8 mouse cellular contexts compared by ENCODE assay signal in the genomic region with DNA sequence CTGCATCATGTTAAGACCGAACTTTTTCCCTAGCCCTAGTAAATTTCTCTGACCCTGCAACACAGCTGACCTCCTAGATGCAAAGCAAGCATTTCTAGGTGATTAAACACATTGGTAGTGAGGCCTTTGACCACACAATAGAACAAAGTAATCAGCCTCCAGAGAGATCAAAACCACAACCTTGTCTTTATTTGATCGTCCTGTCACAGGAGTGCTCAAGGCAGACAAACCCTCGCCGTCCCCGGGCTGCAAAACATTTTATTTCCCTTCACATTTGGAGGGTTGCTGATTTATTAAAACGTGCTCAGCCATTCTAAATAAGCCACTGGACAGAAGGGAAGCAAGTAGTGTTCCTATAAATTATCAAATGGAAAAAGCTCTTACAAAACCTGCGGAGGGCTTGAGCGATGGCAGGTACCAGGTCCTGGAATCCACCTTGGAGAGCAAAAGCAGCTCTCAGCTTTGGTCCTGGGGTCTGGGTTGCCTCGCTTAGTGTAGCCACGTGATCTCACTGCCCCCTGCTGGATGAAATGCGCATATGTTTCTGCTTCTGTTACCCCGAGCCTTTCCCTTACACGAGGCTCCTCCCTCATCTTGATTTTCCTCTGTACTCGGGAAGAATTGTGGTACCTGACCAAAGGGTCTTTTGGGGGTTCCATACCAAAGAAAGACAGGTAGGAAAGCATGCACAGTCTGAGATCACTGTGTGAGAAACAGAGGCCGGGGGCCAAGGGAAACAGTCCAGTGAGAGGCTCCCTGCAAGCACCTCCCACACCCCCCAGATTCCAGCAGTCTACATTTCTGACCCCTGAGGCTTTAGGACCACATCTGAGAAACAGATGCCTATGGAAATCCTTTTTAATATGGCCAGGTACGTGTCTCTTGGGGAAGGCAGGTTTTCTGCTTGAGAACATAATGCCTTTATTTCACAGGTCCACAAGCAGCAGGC.
DNase-seq lines count a peak whose midpoint lies in the region; ATAC-seq and TF ChIP-seq lines count a peak whose summit lies in the region.

No protein-coding gene starts in this region.

- TF ChIP-seq CTCF in gastrocnemius, adult 2 months (IDR thresholded peaks at IDR 0.05): peak; percentile 86

- intact Hi-C loops in gastrocnemius, adult 2 months (cut with DNase I): no loop called here

- peak overlapping the region; percentile 56 for H3K4me2 ChIP-seq in hindbrain, embryonic 16.5 days (ENCODE audit: low read length)

- peak overlapping the region; percentile 20 for H3K9ac ChIP-seq in hindbrain, embryonic 16.5 days (ENCODE audit: low read depth, low read length)

- 8% methylated on average over 16 of the region's 16 CpGs for WGBS in hindbrain, embryonic 16.5 days

- peak overlapping the region; percentile 30; the same call in 1 of the 2 replicates for H3K4me3 ChIP-seq in gastrocnemius, adult 2 months
- peak overlapping the region; percentile 26 for H3K4me3 ChIP-seq in hindbrain, embryonic 16.5 days (ENCODE audit: low read length)

- H3K27ac ChIP-seq in gastrocnemius, adult 2 months: no peak overlapping the region
- no peak overlapping the region for H3K27ac ChIP-seq in hindbrain, embryonic 16.5 days (ENCODE audit: low read depth, low read length)

- no peaks in the 10 kb centered on the region for H3K27me3 ChIP-seq in hindbrain, embryonic 16.5 days (replicated peaks; ENCODE audit: control insufficient read depth, insufficient read depth, low read length)

- H3K4me1 ChIP-seq in hindbrain, embryonic 16.5 days (ENCODE audit: control insufficient read depth, insufficient read depth, low read depth, low read length): no peaks in the 10 kb centered on the region

- H3K9me3 ChIP-seq in hindbrain, embryonic 16.5 days (ENCODE audit: control insufficient read depth, low read length): no peaks in the 10 kb centered on the region

- peak; percentile 97 for ATAC-seq in hindbrain, embryonic 16.5 days

- H3K36me3 ChIP-seq in hindbrain, embryonic 16.5 days (ENCODE audit: control insufficient read depth, insufficient read depth, low read length): no peaks in the 10 kb centered on the region

- DNase-seq in R1 (ENCODE audit: low read depth, low spot score): peak; percentile 82
- peak; percentile 67 to 71 for DNase-seq in cerebellum, postnatal 36 days
- peak; percentile 62 for DNase-seq in gastrocnemius, adult 2 months
- DNase-seq in left cerebral cortex, adult 11 months (ENCODE audit: low spot score): peak; percentile 78
- DNase-seq in lung, postnatal 36 days: peak; percentile 75
- DNase-seq in right cerebral cortex, postnatal 10 days (ENCODE audit: low spot score in 2 of 2): peak; percentile 89 to 91
- DNase-seq in yolk sac, embryonic 10.5 days (ENCODE audit: low spot score): peak; percentile 59
